Mouse (Mus musculus) liver, postnatal 0 days (tissue): ENCODE data around the gene Frat1. TPM values are rescaled to one million over a fixed set of nuclear protein-coding genes. Genes with fewer than 3 reads are reported as not detected.

ENCODE experiments used
- ATAC-seq: fragments of 200-750 bp; cut with Nextera tagmentation; 2 replicates; pipeline ENCODE4 v1.8.0; 2017; ENCODE audit warnings: mild to moderate bottlenecking, moderate library complexity
- DNase-seq: peaks from one replicate; pipeline ENCODE4 v3.0.0-alpha.2; 2016
- H3K27ac ChIP-seq: fragments of 300-500 bp; sonication (generic); 2 replicates; pipeline ENCODE4 v1.5.1; 2014; ENCODE audit warnings: antibody characterized with exemption, moderate library complexity, mild to moderate bottlenecking, low read depth
- H3K27me3 ChIP-seq: fragments of 300-500 bp; sonication (generic); 2 replicates; pipeline ENCODE4 v1.6.1; 2014; ENCODE audit warnings: low read length, control low read depth, mixed read lengths; ENCODE audit not compliant: insufficient read depth
- H3K36me3 ChIP-seq: fragments of 300-500 bp; sonication (generic); replicated peaks from 2 replicates; pipeline ENCODE4 v1.6.1; 2014; ENCODE audit warnings: mild to moderate bottlenecking, control low read depth, low read length, moderate library complexity, mixed read lengths; ENCODE audit not compliant: insufficient read depth
- H3K4me1 ChIP-seq: fragments of 300-500 bp; sonication (generic); 2 replicates; pipeline ENCODE4 v1.6.1; 2014; ENCODE audit warnings: antibody characterized with exemption, mild to moderate bottlenecking, control low read depth; ENCODE audit not compliant: insufficient read depth
- H3K4me2 ChIP-seq: fragments of 300-500 bp; sonication (generic); 2 replicates; pipeline ENCODE4 v1.6.1; 2014; ENCODE audit warnings: low read depth, mild to moderate bottlenecking, low read length, moderate library complexity, mixed read lengths
- H3K4me3 ChIP-seq: fragments of 300-500 bp; sonication (generic); 2 replicates; pipeline ENCODE4 v1.5.1; 2014; ENCODE audit warnings: low read depth, low read length
- H3K9ac ChIP-seq: fragments of 300-500 bp; sonication (generic); replicated peaks from 2 replicates; pipeline ENCODE4 v1.6.1; 2014; ENCODE audit warnings: mild to moderate bottlenecking, moderate library complexity
- H3K9me3 ChIP-seq: fragments of 300-500 bp; sonication (generic); 2 replicates; pipeline ENCODE4 v1.6.1; 2016; ENCODE audit warnings: mild to moderate bottlenecking, control low read depth, low read length, mixed read lengths
- CTCF ChIP-seq: sonication (generic); IDR thresholded peaks from 2 replicates; pipeline ENCODE4 v1.5.1; 2016; ENCODE audit warnings: antibody characterized with exemption, low read depth
- EP300 ChIP-seq: IDR thresholded peaks from 2 replicates; pipeline ENCODE4 v1.6.1; 2016; ENCODE audit warnings: antibody characterized with exemption, low read depth, mild to moderate bottlenecking
- WGBS: fragments of 180-500 bp; shearing (Covaris S2); extraction: QIAGEN DNeasy Blood & Tissue Kit; methylation state at CpG from one replicate; pipeline ENCODE4 v1.1.7; 2014; ENCODE audit not compliant: insufficient replicate concordance; 5-methylcytosine and 5-hydroxymethylcytosine counted together
- polyA plus RNA-seq: library from polyadenylated mRNA; unstranded; fragments of >200 nt; fragmentation: Nextera tagmentation; extraction: Ambion mirVana; gene quantifications from 2 replicates; pipeline ENCODE4 v1.2.1, GENCODE M21; 2015

Frat1 gene
- polyA plus RNA-seq, 1 experiment from 2014 or later = 8.1 TPM

- Histone ChIP-seq H3K4me3 (no peak overlapping the region), H3K27ac (no peak overlapping the region), H3K36me3 (peaks cover 38% of the 10 kb centered on the region), H3K4me2 (no peak overlapping the region), H3K9ac (no peak overlapping the region), H3K9me3 (no peaks in the 10 kb centered on the region), H3K27me3 (no peaks in the 10 kb centered on the region), H3K4me1 (no peaks in the 10 kb centered on the region)
- no peak for DNase-seq
- ATAC-seq = no peak
- TF ChIP-seq CTCF = no peak
- TF ChIP-seq EP300 = no peak
- 88% methylated on average over 2 of the region's 2 CpGs for WGBS
These were observed 42.5 kb downstream of the Frat1 start for GRCm38 (mm10) chr19:41872285-41872684.

- H3K9me3 ChIP-seq = no peaks in the 10 kb centered on the region
- H3K27me3 ChIP-seq = no peaks in the 10 kb centered on the region
- ATAC-seq (no peak), DNase-seq (no peak)
- H3K27ac ChIP-seq = no peak overlapping the region
- H3K9ac ChIP-seq = no peak overlapping the region
- TF ChIP-seq EP300 = no peak
- TF ChIP-seq CTCF = no peak
- H3K36me3 ChIP-seq = peaks cover 36% of the 10 kb centered on the region
- H3K4me3 ChIP-seq = no peak overlapping the region
- H3K4me1 ChIP-seq = no peaks in the 10 kb centered on the region
- H3K4me2 ChIP-seq = no peak overlapping the region
- WGBS = 86% methylated on average over 14 of the region's 14 CpGs
These were observed 44.6 kb downstream of the Frat1 start for GRCm38 (mm10) chr19:41874356-41874755.

GRCm38 (mm10) chr19:41881842-41882241 lies 52.1 kb downstream of the Frat1 start:
- H3K9ac ChIP-seq = no peak overlapping the region
- no peak for TF ChIP-seq CTCF
- TF ChIP-seq EP300 = no peak
- 88% methylated on average over 4 of the region's 4 CpGs for WGBS
- ATAC-seq = no peak
- no peaks in the 10 kb centered on the region for H3K27me3 ChIP-seq
- H3K4me1 ChIP-seq = no peaks in the 10 kb centered on the region
- no peak overlapping the region for H3K4me3 ChIP-seq
- no peaks in the 10 kb centered on the region for H3K9me3 ChIP-seq
- H3K27ac ChIP-seq = no peak overlapping the region
- no peak for DNase-seq
- H3K36me3 ChIP-seq = peaks cover 47% of the 10 kb centered on the region
- no peak overlapping the region for H3K4me2 ChIP-seq

Other genes with a start within 250 kb of the Frat1 start
- 0.64 and 0.86 TPM in 2 replicates for gene Gm340, start 247.6 kb upstream of the Frat1 start, polyA plus RNA-seq
- 0.12 and 0.13 TPM in 2 replicates for gene Slit1, start 86.3 kb upstream of the Frat1 start, polyA plus RNA-seq
- 10.5 and 12.9 TPM in 2 replicates for gene Arhgap19, start 27.9 kb upstream of the Frat1 start, polyA plus RNA-seq
- 3.3 and 3.7 TPM in 2 replicates for gene Frat2, start 18.2 kb downstream of the Frat1 start, polyA plus RNA-seq
- gene Rrp12, start 66.2 kb downstream of the Frat1 start, polyA plus RNA-seq = 4.1 and 4.3 TPM in 2 replicates
- 153 and 183 TPM in 2 replicates for gene Pgam1, start 82.0 kb downstream of the Frat1 start, polyA plus RNA-seq
- gene Exosc1, start 103.5 kb downstream of the Frat1 start, polyA plus RNA-seq = 31.3 and 34.5 TPM in 2 replicates
- gene Zdhhc16, start 103.5 kb downstream of the Frat1 start, polyA plus RNA-seq = 22.6 and 24.9 TPM in 2 replicates
- 7.3 and 9.2 TPM in 2 replicates for gene Mms19, start 151.2 kb downstream of the Frat1 start, polyA plus RNA-seq
- gene Ubtd1, start 151.8 kb downstream of the Frat1 start, polyA plus RNA-seq = 6.9 and 9.0 TPM in 2 replicates
- 0.22 and 1.1 TPM in 2 replicates for gene Ankrd2, start 206.0 kb downstream of the Frat1 start, polyA plus RNA-seq
- gene Hoga1, start 215.6 kb downstream of the Frat1 start, polyA plus RNA-seq = 183 and 190 TPM in 2 replicates
- 0.18 and 0.40 TPM in 2 replicates for gene 4933411K16Rik, start 222.3 kb downstream of the Frat1 start, polyA plus RNA-seq